Mouse (Mus musculus) layer of hippocampus, postnatal 14 days (tissue): ENCODE results near the gene Olfr352. TPM values are rescaled to one million over a fixed set of nuclear protein-coding genes. Genes with fewer than 3 reads are reported as not detected.

ENCODE experiments used
- DNase-seq, 2 experiments: peaks; one replicate each; pipeline ENCODE4 v3.0.0; 2021 to 2022; ENCODE audit warnings: low spot score in 2 of 2, mixed read lengths in 1 of 2
- long read RNA-seq, 2 experiments: library from polyadenylated mRNA; stranded (forward); transcript quantifications; one replicate each; pipeline ENCODE4 v2.0.0; 2021
- total RNA-seq, 2 experiments: library from RNA; stranded (reverse); gene quantifications; 2 replicates each; pipeline ENCODE4 v1.2.3; 2021

Gene Olfr352
- not detected for total RNA-seq
- long read RNA-seq, experiment 1: 0 reads
- long read RNA-seq, experiment 2: 0 reads

- DNase-seq: no peak
Observed at GRCm38 (mm10) chr2:36868160-36868559, at the start of gene Olfr352. Gene Olfr352, plus strand, starts transcription at chr2:36868460.

DNA sequence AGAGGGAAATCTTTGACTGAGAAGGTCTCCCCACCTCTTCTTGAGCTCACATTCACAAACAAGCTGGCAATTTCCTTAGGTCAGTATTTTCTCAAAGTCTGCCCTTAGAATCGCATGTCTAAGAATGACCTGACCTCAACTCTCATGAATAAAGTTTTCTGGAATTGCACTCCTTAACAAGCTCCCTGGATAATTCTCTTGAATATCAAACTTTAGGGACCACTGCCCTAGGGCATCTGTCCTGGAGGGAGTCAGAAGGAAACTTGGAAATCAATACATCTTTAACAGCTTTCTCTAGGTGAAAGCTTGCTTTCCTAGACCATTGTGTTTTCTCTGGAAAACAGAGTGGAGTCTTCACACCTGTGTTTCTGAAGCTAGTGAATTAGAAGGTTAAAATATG lies 22.2 kb upstream of the Olfr352 start, which contains the start of gene Olfr350:
Olfr350 (plus strand) TSS at position 301 of the 400 bp plus-strand sequence.
- no peak for DNase-seq

- DNase-seq: no peak
Observed at GRCm38 (mm10) chr2:36862560-36862959, 5.7 kb upstream of the Olfr352 start, which contains the start of gene Olfr351. Gene Olfr351, minus strand, starts transcription at chr2:36862660.

GRCm38 (mm10) chr2:36892836-36893235 lies 24.6 kb downstream of the Olfr352 start, which contains the start of gene Olfr353:
Gene Olfr353, minus strand, starts transcription at chr2:36892936.
- no peak for DNase-seq

GRCm38 (mm10) chr2:36897114-36897513 lies 28.9 kb downstream of the Olfr352 start:
- DNase-seq: no peak

DNA sequence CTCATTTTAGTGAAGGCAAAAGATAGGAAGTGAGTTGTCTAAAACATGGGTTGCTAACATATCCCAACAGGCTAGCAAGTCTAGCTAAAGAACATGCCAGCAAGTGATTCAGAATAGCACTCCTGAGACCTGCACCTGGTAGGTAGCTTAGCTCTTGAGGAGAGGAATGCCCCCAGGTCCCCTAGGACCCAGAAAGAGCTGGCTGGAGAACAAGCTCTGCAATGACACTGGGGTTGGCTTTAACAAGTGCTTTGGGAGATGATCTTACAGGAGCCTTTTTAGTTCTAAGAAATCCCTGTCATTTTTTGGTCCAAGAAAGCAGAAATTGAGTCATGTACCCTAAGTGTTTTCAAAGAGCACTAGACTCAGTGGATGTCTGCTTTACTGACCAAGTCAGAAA lies 37.1 kb downstream of the Olfr352 start, which contains the start of gene Olfr354:
Olfr354 (plus strand) TSS at position 301 of the 400 bp plus-strand sequence.
- no peak for DNase-seq

Other genes starting within 250 kb of the Olfr352 start
- not detected for gene Olfr345, start 228.4 kb upstream of the Olfr352 start, total RNA-seq
- gene Olfr346, start 182.7 kb upstream of the Olfr352 start, total RNA-seq: not detected
- gene Olfr347, start 136.6 kb upstream of the Olfr352 start, total RNA-seq: not detected
- gene Olfr348, start 84.2 kb upstream of the Olfr352 start, total RNA-seq: not detected
- gene Olfr50, start 77.9 kb upstream of the Olfr352 start, total RNA-seq: not detected
- gene Olfr3, start 51.4 kb upstream of the Olfr352 start, total RNA-seq: not detected
- gene Olfr350, start 22.1 kb upstream of the Olfr352 start, total RNA-seq: not detected
- under 1 TPM; 0.12 TPM for gene Olfr351, start 5.8 kb upstream of the Olfr352 start, total RNA-seq
- gene Olfr353, start 24.5 kb downstream of the Olfr352 start, total RNA-seq: not detected
- not detected for gene Olfr354, start 37.2 kb downstream of the Olfr352 start, total RNA-seq
- not detected for gene Olfr355, start 60.4 kb downstream of the Olfr352 start, total RNA-seq
- gene Olfr356, start 68.7 kb downstream of the Olfr352 start, total RNA-seq: not detected
- gene Olfr357, start 125.4 kb downstream of the Olfr352 start, total RNA-seq: not detected
- gene Olfr358, start 140.9 kb downstream of the Olfr352 start, total RNA-seq: not detected
- not detected for gene Olfr360, start 197.3 kb downstream of the Olfr352 start, total RNA-seq
- gene Olfr361, start 220.8 kb downstream of the Olfr352 start, total RNA-seq: not detected
- gene Olfr362, start 249.4 kb downstream of the Olfr352 start, total RNA-seq: not detected